Mouse (Mus musculus): ENCODE results near the gene Vgll4.
A peak's percentile ranks its signal among the peaks of the same experiment; 100 is the strongest.

Vgll4 gene

DNA sequence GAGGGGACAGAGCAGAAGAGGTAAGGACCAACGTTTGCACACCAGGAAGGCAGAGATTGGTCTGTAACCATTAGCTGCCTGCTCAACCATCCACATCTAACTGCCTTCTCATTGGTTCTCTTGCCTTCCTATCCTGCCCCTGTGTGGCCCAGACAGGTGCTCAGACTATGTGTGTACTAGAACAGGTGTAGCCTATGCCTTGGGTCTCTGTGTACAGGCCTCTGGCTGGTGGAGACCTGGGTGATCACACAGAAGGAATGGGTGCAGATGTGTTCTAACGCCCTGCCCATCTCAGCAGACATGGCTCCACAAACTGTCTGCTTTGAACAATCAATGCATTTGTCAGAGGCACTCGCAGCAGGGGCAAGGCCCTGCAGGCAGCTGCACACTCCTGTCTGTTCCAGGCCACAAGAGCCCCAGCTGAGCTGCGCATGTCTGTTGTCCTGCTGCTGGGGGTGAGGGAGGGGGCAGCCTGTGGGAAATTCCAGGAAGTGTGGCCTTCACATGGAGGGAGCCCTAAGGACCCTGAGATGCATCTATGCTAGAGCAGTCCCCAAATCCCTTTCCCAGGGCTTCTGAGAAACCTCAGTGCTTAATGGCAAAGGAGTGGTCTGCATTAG, 123.5 kb downstream of the Vgll4 start:
- peak; percentile 35 for DNase-seq (ENCODE audit: low read depth, low spot score)

DNA sequence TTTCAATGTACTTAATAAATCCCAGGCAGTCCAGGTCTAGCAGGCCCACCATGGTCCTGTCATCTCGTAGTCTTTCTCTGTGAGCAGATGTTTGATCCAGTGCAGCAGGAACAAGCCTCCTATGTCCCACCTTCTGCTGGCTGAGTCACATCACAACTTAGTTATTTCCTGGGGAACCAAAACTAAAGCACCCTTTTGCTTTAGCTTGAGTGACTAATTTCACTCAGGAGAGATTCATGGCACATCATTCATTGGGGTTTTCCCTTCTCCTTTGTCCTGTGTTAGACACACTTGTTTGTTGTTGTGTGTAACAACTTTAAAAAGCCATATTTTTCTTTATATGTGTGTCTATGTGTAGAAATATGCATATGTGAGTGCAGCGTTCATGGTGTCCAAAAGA, 126.9 kb downstream of the Vgll4 start:
- DNase-seq (ENCODE audit: low read depth, low spot score), result no peak

DNA sequence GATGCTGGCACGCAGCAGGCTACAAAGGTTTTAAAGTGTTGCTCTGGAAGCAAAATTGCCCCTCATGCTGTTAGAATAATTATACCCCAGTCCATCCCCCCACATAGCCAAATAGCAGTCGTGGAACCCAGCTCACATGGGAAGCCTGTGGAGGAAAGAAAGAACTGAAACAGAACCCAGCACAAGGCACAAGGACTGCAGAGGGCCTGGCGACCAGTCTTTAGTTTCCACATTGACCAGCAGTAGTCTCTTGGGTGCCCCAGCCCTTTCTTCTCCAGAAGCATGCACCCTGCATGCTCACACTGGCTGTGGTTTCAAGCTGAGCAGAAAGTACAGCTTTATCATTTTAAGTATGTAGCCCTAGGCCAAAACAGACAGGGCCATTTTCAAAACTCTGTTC, 127.7 kb downstream of the Vgll4 start:
- DNase-seq (ENCODE audit: low read depth, low spot score), result no peak

DNA sequence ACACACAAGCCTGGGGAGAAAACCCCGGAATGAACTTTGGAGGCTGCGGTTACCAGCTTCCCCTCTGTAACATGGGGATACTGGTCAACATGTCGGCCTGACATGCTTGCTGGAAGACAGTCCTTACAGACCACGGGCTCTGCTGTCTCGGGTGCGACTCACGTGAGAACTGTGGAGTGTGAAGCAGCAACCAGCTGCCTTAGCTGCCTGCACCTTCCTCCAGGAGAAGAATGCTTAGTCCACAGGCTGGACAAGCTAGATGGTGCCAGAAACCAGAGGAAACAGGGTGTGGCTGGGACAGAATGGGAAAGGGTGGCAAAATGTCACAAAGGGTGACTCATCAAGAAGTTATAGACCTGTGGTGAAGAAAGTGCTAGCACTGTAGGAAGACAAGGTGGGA, 129.8 kb downstream of the Vgll4 start:
- no peak for DNase-seq (ENCODE audit: low read depth, low spot score)

DNA sequence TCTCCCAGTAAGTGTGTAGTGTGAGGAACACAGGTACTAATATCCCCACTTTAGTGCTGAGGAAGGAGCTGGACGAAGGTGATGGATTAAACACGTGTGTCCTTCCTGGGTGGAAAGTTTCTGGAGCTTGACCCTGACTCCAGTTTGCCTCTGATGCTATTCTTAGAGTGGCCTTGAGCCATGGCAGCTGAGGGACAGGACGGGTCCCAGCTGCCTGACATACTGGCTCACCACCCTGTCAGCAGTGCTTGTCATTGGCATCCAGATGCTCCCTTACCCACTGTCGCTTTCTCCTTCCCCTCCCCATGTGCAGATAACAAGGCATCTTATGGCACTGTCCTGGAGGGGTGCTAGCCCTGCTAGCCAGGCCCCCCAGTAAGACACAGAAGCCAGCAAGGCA, 130.9 kb downstream of the Vgll4 start:
- DNase-seq (ENCODE audit: low read depth, low spot score), result no peak

DNA sequence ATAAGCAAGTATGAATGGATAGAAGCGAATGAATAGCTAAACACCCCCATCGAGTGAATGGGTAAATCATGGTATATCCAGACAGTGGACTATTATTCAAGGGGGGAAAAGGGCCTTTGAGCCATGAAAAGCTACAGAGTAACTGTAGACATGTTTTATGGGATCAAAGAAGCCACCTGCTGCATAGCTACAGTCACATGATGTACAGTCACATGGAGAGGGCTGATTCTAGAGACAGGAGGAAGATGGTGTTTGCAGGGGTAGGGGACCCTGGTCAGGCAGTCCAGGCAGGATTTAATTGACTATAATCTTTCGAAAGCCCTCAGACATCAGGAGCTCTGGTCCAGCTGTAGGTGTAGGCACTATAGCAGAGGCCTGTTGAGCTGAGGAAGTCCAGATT, 133.4 kb downstream of the Vgll4 start:
- no peak for DNase-seq (ENCODE audit: low read depth, low spot score)

DNA sequence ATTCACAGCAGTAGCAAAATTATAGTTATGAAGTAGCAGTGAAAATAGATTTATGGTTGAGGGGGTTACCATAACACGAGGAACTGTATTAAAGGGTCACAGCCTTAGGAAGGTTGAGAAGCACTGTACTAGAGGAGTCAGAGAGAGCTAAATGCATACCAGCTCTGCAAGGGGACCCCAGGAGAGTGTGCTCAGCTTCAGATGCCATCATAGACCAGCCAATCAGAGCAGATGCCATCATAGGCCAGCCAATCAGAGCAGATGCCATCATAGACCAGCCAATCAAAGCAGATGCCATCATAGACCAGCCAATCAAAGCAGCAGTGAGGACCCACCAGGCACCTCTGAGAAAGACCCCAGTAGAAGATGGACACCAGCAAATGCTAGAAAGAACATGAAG, 134.0 kb downstream of the Vgll4 start:
- no peak for DNase-seq (ENCODE audit: low read depth, low spot score)

DNA sequence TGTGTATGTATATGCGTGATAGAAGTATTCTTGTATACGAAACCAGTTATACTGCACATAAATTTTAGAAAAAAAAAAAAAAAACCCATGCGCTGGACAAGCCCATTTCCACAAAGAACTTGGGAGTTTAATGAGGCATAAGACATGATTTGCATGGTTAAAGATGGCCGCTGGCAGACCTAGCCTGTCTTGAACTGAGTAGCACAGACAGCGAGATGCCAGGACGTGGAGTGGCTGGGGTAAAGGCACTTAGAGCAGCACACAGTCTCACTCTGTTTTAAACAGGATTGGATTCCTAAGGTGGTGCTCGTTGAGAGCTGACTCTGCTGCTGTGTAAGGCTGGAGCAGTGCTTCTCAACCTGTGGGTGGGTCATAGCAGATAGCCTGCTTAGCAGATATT, 134.4 kb downstream of the Vgll4 start:
- no peak for DNase-seq (ENCODE audit: low read depth, low spot score)

DNA sequence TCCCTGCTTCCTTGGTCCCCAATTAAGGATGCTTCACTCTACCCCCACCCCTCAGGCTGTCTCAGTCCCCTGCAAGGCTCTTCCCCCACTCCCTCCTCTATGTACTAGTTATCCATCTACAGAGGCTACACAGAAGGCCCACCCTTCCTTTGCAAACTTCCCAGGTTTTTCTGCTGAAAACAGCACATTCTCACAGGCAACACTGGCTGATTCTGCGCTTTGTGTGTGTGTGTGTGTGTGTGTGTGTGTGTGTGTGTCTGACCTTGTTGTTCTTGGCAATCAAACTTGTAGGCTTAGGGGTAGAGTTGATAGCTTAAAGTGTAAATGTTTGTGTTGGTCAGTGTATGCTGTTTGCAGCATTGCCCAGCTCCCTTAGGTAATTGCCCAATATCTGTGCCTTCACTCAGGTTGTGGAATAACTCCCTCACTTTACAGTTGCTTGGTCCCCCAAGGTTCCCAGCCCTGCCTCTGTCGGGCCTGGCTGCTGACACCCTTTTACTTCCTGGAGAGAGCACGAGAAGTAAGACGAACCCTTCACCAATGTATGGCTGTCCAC, 135.9 kb downstream of the Vgll4 start:
- DNase-seq (ENCODE audit: low read depth, low spot score), result no peak

DNA sequence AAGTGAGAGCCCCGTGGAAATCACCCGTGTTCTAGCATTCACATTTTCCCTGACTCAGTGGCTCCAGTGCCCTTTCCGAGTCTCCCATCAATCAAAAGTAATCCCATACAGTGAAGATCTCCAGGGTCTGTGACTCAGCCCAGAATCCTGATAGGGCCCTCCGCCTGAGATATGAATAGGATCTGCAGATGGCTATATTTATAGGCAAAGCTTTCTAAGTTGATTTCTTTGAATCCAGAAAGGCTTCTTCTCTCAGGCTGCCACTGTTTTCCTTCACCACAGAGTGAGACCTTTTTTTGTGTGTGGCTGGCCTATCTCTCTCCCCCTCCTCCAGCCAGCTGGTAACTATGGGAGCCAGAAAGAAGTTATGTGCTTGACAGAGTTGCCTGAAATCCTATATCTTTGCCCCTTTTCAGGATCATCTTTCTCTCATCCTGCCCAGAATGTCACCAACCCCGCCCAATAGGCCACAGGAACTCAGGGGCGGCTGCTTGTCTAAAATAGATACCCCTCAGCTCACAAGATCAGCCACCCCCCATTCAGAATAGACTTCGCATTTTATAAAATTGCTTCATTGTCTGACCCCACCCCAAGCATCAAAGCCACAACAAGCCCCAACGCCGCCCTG, 136.6 kb downstream of the Vgll4 start:
- no peak for DNase-seq (ENCODE audit: low read depth, low spot score)

DNA sequence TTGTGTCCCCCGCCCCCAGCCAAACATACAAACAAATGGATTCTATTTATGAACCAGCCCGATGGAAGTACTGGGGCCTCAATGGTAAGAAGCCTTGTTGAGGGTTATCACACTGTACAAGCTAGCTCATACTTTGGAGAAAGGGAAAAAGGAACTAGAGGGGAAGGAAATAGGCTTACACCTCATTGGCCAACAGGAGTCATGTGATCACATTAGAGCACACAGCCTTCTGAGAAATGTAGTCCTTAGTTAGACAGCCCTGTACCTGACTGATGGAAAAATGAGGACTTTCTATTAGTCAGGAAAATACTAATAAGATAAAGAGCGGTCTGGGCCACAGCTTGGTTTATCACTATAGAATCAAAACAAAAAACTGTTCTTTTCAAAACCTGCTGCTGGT, 138.0 kb downstream of the Vgll4 start:
- DNase-seq (ENCODE audit: low read depth, low spot score), result no peak

DNA sequence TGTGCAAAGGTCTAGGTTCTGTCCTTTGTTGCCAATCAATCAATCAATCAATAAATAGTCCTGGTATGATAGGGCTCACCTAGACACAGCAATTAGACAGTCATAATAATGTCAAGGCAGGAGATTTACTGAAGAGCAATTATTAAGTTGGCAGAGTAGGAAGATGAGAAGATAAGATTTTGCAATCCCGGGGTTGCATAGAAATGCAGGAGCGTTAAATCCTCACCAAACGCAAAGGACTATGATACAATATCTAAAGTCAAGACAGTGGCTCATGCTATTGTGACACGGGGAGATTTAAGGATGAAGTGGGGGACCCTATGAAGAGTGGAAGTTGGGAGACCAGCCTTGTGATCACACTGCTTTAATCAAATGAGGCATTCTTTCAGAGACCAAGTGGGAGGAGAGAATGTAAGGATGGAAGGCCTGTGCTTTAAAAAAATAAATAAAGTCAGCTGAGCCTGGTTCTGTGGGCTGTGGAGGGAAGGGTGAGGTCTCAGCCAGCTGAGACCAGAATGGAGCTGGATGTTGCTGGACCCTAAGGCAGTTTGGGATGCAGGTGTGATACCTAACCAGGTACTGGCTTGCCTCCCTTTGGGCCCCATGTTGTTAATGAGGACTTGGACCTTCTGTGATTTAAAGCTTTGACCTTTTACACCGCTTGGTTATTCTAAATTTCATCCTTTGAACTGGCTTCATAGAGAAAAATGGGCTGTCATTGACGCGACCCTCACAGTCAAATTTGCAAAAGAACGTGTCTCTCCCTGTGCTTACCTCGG, 139.9 kb downstream of the Vgll4 start:
- DNase-seq (ENCODE audit: low read depth, low spot score), result no peak

DNA sequence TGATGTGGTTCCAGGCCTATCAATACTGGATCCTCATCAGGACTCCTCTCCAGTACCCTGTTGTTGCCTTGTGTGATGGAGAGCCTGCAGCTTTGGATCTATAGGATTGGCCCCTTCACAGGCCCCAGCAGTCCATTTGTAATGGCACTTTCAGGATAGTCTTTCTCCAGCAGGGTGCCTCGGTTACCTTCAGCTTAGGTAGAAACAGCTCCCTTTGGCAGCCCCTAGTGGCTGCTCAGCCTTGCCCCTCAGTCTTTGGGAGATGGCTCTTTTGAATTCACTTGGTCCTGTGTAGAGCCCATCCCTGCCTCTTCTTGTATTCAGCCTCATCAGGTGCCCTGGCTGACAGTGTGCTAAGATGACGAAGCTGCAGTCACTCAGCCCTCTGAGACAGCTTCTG, 142.9 kb downstream of the Vgll4 start:
- no peak for DNase-seq (ENCODE audit: low read depth, low spot score)

DNA sequence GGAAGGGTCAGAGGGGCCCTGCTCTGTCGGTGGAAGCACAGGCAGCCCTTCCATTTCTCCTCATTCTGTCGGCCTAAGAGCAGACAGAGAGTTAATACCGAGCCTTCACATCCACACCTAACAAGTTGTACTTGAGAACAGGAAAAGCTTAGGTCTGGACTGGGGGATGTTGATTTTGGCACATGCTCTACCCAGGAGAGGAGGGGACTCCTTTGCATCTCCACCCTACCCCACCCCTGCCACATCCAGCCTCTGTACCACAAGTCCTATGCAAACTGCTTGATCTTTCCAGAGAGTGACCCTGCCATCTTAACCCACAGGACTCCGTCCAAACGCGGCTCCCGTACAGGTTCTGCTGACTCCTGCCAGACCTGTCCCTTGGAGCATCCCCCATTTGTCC, 148.1 kb downstream of the Vgll4 start:
- no peak for DNase-seq (ENCODE audit: low read depth, low spot score)

DNA sequence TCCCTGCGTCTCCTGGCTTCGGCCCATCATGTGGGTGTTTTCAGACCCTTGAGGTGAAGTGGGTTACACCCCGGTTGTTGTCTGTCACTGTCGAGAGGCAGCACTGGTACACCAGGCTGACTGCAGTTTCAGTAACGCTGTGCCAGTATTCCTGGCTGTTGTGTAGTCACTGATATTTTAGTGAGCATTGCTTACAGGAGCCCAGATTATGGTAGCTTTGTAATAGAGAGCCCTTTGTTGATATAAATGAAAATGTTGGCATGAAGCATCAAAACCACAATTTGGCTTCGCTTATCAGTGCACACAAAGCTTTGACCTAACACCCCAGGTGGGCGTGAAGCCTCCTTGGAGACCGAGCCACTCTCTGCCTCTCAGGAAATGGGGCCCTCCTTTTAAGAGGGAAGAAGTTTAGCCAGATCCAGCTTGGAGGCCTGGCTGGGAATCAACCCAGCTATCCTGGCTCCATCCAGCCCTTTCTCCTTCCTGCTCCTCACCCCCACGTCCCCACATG, 149.8 kb downstream of the Vgll4 start:
- no peak for DNase-seq (ENCODE audit: low read depth, low spot score)

DNA sequence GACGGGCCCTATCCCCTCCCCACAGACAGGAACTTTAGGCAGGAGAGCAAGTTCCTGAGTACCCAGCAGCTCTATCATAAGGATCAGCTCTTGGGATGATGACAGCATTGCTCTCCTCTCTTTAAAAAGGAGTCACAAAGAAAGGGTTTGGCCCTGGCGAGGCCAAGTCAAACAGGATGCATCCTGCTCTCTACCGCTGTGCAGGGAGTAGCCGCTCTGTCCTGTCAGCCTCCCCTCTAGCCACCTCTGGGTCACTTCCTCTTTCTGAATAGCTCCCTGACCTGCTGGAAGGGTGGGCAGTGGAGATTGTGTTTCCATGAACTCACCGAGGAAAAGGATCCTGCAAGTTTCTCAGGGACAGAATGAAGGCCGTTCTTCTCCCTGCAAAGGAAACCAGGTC, 151.3 kb downstream of the Vgll4 start:
- no peak for DNase-seq (ENCODE audit: low read depth, low spot score)

DNA sequence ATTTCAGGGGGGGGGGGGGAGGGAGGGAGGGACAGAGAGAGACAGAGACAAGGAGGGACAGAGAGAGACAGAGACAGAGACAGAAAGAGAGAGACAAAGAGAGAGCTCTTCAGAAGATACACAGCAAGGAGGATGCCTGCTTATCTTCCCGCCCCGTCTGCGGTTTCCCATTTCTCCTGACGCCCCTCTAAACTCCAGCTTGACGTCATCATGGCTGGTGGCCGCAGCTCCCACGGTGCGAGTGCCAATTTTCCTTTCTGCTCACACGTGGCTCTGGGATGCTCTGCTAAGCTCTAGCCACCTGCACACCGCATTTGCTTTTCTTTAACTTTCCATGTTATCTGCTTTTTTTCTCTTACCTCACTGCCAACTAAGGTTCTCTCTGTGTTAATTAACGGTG, 151.8 kb downstream of the Vgll4 start:
- no peak for DNase-seq (ENCODE audit: low read depth, low spot score)

DNA sequence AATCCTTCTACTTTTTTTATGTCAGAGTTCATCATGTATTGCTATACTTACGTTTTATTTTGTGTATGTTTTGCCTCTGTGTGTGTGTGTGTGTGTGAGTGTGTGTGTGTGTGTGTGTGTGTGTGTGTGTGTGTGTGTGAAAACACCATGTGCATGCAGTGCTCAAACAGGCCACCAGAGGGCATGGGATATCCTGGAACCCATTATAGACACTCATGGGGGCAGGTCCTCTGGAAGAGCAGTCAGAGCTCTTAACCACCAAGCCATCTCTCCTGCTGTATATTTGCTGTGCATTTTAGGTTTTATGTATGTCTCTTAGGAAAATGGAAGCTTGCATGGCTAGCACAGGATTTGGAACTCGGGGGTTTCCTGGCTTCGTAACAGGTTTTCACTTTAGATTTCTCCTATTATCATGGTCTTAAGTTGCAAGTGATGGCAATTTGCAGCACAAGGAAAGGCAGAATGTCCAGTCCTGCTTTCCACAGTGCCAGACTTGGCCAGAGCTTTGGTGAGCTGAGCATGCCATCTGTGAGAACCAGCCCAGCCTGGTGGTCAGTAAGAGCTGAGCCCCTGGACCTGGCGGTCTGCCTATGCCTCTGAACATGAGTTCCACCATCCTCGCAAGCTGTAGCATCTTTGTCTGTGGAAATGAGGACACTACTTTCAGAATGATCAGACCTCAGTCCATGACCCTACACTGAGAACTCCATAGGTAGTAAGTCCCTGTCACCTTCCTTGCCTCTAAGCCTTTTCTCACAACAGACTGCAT, 154.7 kb downstream of the Vgll4 start:
- DNase-seq (ENCODE audit: low read depth, low spot score), result peak; percentile 73

DNA sequence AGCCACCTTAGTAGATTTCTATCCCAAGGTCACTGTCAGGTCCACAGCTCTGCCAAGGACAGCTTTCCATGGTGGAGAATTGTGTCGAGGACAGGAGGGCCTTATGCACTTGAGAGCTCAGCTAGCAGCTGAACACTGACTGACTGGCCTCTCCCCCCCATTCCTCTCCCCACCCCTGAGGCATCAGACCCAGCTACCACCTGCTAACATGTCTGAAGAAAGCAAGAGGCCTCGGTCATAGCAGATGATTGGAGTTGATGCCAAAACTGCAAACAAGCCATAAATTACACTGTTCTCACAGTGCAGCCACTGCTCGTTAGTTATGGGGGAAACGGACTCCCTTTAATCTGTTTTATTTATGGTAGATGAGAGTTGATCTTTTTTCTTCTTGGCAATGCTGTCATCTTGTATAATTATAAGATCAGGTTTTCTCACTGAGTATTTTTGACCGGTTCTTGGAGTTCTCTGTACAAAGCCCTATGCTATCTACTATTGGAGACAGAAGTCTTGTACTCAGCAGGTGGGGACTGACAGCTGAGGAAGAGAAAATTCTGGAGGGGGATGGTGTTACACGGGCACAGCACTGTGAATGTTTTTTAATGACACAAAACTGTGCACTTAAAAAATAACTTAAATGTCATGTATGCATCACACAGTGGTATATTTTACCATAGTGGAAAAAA, 155.5 kb downstream of the Vgll4 start:
- no peak for DNase-seq (ENCODE audit: low read depth, low spot score)

DNA sequence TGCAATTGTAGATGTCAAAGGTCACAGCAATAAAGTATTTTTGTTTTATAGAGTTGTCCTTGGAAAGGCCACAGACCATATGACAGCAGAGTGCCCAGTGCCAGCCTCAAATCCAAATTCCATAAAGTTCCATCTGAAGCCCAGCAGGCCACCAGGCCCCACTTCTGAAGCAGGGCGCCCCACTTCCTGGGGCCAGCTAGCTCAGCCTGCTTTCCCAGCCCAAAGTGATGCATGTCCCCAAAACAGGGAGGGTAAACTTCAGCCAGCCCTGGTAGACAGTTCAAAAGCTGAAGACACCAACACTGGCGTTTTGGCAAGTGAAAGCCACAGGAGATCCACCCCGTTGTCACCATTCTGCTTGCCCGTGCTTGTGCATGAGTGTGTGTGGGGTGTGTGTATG, 157.0 kb downstream of the Vgll4 start:
- no peak for DNase-seq (ENCODE audit: low read depth, low spot score)

DNA sequence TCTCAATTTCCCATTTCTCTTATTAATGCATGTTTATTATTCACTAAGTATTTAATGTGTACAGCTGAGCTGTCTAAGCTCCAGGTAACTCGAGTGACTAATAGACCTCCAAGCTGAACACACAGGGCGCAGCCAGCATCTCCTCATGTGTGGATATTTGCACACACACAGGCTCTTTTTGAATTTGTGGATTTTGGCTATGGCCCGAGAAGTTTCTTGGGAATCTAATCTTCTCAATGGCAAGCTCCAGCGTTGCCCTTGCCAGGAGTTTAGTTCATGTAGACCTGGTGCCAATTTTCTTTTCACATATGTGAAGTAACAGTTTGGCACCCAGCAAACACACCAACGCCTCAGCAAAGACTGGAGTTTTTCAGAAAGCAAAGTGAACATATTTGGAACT, 157.5 kb downstream of the Vgll4 start:
- no peak for DNase-seq (ENCODE audit: low read depth, low spot score)
